21 mouse cellular contexts compared by ENCODE assay signal in genomic region chr19:24218291-24218690, GRCm38 (mm10). TPM values are rescaled to one million over a fixed set of nuclear protein-coding genes. Genes with fewer than 3 reads are reported as not detected.
A peak's percentile ranks its signal among the peaks of the same experiment; 100 is the strongest.
DNase-seq lines count a peak whose midpoint lies in the region; ATAC-seq and TF ChIP-seq lines count a peak whose summit lies in the region.
"Had no signal": no experiment of that assay in that cellular context is flagged by ENCODE, and none has a peak within 500 bp of the region (broad histone marks: within the 10 kb centered on the region; RNA-seq: fewer than 3 reads in every experiment).

No protein-coding gene starts in this region.

- ATAC-seq in intestine, postnatal 0 days = no peak
- no peak for ATAC-seq in intestine, embryonic 15.5 days
- ATAC-seq in lung, embryonic 14.5 days (ENCODE audit: insufficient read depth) = no peak
- ATAC-seq: forebrain, embryonic 15.5 days had no signal

- no peak overlapping the region for H3K4me3 ChIP-seq in intestine, postnatal 0 days (ENCODE audit: low read depth, low read length)
- no peak overlapping the region for H3K4me3 ChIP-seq in intestine, embryonic 15.5 days (replicated peaks)
- no peak overlapping the region for H3K4me3 ChIP-seq in lung, embryonic 14.5 days (ENCODE audit: low read depth, low read length)
- no peak overlapping the region for H3K4me3 ChIP-seq in ES-Bruce4 (ENCODE audit: low read depth, low read length)
- H3K4me3 ChIP-seq in cortical plate, adult 2 months (ENCODE audit: insufficient read depth, low read length) = no peak overlapping the region
- H3K4me3 ChIP-seq: forebrain, embryonic 15.5 days; heart, embryonic 13.5 days; limb, embryonic 10.5 days; midbrain, embryonic 12.5 days; stomach, embryonic 15.5 days had no signal

- no peak for TF ChIP-seq POLR2A in ES-Bruce4 (IDR thresholded peaks at IDR 0.05; ENCODE audit: insufficient read depth, low read length)
- no peak for TF ChIP-seq POLR2A in cortical plate, adult 2 months (IDR thresholded peaks at IDR 0.05; ENCODE audit: extremely low read depth, insufficient read depth, low read length)

- H3K36me3 ChIP-seq in intestine, postnatal 0 days (ENCODE audit: control insufficient read depth, insufficient read depth) = no peaks in the 10 kb centered on the region
- H3K36me3 ChIP-seq in intestine, embryonic 15.5 days = no peaks in the 10 kb centered on the region
- no peaks in the 10 kb centered on the region for H3K36me3 ChIP-seq in lung, embryonic 14.5 days (ENCODE audit: insufficient read depth)
- no peaks in the 10 kb centered on the region for H3K36me3 ChIP-seq in ES-Bruce4 (ENCODE audit: control insufficient read depth, insufficient read depth, low read length, poor library complexity, severe bottlenecking)
- H3K36me3 ChIP-seq: forebrain, embryonic 15.5 days; G1E; heart, embryonic 13.5 days; limb, embryonic 10.5 days; midbrain, embryonic 12.5 days; stomach, embryonic 15.5 days had no signal

- TF ChIP-seq CTCF in intestine, postnatal 0 days (IDR thresholded peaks at IDR 0.05; ENCODE audit: low read depth) = peak; percentile 67
- peak; percentile 57 for TF ChIP-seq CTCF in lung, embryonic 14.5 days (IDR thresholded peaks at IDR 0.05; ENCODE audit: low read depth)
- TF ChIP-seq CTCF in ES-Bruce4 (IDR thresholded peaks at IDR 0.05; ENCODE audit: low read depth, low read length) = peak; percentile 28
- TF ChIP-seq CTCF in cortical plate, adult 2 months (IDR thresholded peaks at IDR 0.05; ENCODE audit: extremely low read depth, insufficient read depth, low read length) = peak; percentile 43

- H3K9ac ChIP-seq in intestine, postnatal 0 days (ENCODE audit: low read depth, low read length) = no peak overlapping the region
- no peak overlapping the region for H3K9ac ChIP-seq in intestine, embryonic 15.5 days
- H3K9ac ChIP-seq in lung, embryonic 14.5 days = no peak overlapping the region
- 0 out of 2 replicates have a peak overlapping the region, but pooled peaks have one; percentile 42 for H3K9ac ChIP-seq in ES-Bruce4 (ENCODE audit: low read depth, poor library complexity, severe bottlenecking)
- H3K9ac ChIP-seq: forebrain, embryonic 15.5 days; heart, embryonic 13.5 days; midbrain, embryonic 12.5 days; stomach, embryonic 15.5 days had no signal

- 36% methylated on average over 2 of the region's 2 CpGs for WGBS in intestine, postnatal 0 days
- WGBS in intestine, embryonic 15.5 days = 44% methylated on average over 2 of the region's 2 CpGs
- 26% methylated on average over 2 of the region's 2 CpGs for WGBS in lung, embryonic 14.5 days

- no peak overlapping the region for H3K4me2 ChIP-seq in intestine, postnatal 0 days (replicated peaks; ENCODE audit: low read depth)
- H3K4me2 ChIP-seq in intestine, embryonic 15.5 days (replicated peaks) = no peak overlapping the region
- no peak overlapping the region for H3K4me2 ChIP-seq in lung, embryonic 14.5 days
- H3K4me2 ChIP-seq: forebrain, embryonic 15.5 days; heart, embryonic 13.5 days; midbrain, embryonic 12.5 days; stomach, embryonic 15.5 days had no signal

- H3K27ac ChIP-seq in intestine, postnatal 0 days (ENCODE audit: low read depth, low read length) = no peak overlapping the region
- H3K27ac ChIP-seq in intestine, embryonic 15.5 days = no peak overlapping the region
- H3K27ac ChIP-seq in lung, embryonic 14.5 days (ENCODE audit: low read depth) = no peak overlapping the region
- H3K27ac ChIP-seq in ES-Bruce4 (ENCODE audit: insufficient read depth, low read length) = peak overlapping the region; percentile 60; the same call in 1 of the 2 replicates
- H3K27ac ChIP-seq in cortical plate, adult 2 months (ENCODE audit: insufficient read depth, low read length) = no peak overlapping the region
- H3K27ac ChIP-seq: forebrain, embryonic 15.5 days; heart, embryonic 13.5 days; limb, embryonic 10.5 days; midbrain, embryonic 12.5 days; stomach, embryonic 15.5 days had no signal

- no peaks in the 10 kb centered on the region for H3K9me3 ChIP-seq in intestine, postnatal 0 days (ENCODE audit: control insufficient read depth)
- no peaks in the 10 kb centered on the region for H3K9me3 ChIP-seq in intestine, embryonic 15.5 days
- H3K9me3 ChIP-seq in lung, embryonic 14.5 days (ENCODE audit: low read depth, low read length) = no peaks in the 10 kb centered on the region
- no peaks in the 10 kb centered on the region for H3K9me3 ChIP-seq in ES-Bruce4 (replicated peaks; ENCODE audit: control insufficient read depth, insufficient read depth, low read length, poor library complexity, severe bottlenecking)
- H3K9me3 ChIP-seq: forebrain, embryonic 15.5 days; G1E; heart, embryonic 13.5 days; limb, embryonic 10.5 days; midbrain, embryonic 12.5 days; stomach, embryonic 15.5 days had no signal

- DNase-seq in lung, embryonic 14.5 days = no peak
- DNase-seq in lung, postnatal 4 days = no peak
- DNase-seq in adrenal gland, adult (ENCODE audit: inconsistent age in 2 of 2, low spot score in 1 of 2) = no peak
- no peak for DNase-seq in c-Kit-positive CD71-positive TER-119-positive erythroid progenitor cells, embryonic 14.5 days (ENCODE audit: low spot score)
- DNase-seq: adrenal gland, postnatal 36 days; cerebellum, adult 11-12 months; gastrocnemius, postnatal 25 days; kidney, adult 18-20 months; layer of hippocampus, adult 9-11 months; right cerebral cortex, postnatal 4 days; thymus, postnatal 25 days had no signal

- no peaks in the 10 kb centered on the region; the same call in 1 of the 2 replicates for H3K4me1 ChIP-seq in intestine, postnatal 0 days (replicated peaks; ENCODE audit: control insufficient read depth, insufficient read depth, low read length)
- peaks cover 9% of the 10 kb centered on the region; the same call in 1 of the 2 replicates for H3K4me1 ChIP-seq in intestine, embryonic 15.5 days (replicated peaks)
- H3K4me1 ChIP-seq in lung, embryonic 14.5 days (ENCODE audit: insufficient read depth) = 0 out of 2 replicates have a peak, but pooled peaks cover 4% of the 10 kb centered on the region
- peaks cover 4% of the 10 kb centered on the region for H3K4me1 ChIP-seq in ES-Bruce4 (ENCODE audit: control insufficient read depth, insufficient read depth, low read length)
- H3K4me1 ChIP-seq in cortical plate, adult 2 months (ENCODE audit: control insufficient read depth, insufficient read depth, low read length) = no peaks in the 10 kb centered on the region
- H3K4me1 ChIP-seq: forebrain, embryonic 15.5 days had no signal

- H3K27me3 ChIP-seq in intestine, postnatal 0 days (replicated peaks; ENCODE audit: control insufficient read depth, insufficient read depth, low read length) = no peaks in the 10 kb centered on the region
- no peaks in the 10 kb centered on the region; the same call in 1 of the 2 replicates for H3K27me3 ChIP-seq in intestine, embryonic 15.5 days (replicated peaks)
- no peaks in the 10 kb centered on the region for H3K27me3 ChIP-seq in lung, embryonic 14.5 days (ENCODE audit: insufficient read depth, low read length)
- H3K27me3 ChIP-seq in ES-Bruce4 (ENCODE audit: control insufficient read depth, insufficient read depth, low read length, poor library complexity, severe bottlenecking) = no peaks in the 10 kb centered on the region
- H3K27me3 ChIP-seq: heart, embryonic 13.5 days; stomach, embryonic 15.5 days had no signal

- no peak for TF ChIP-seq EP300 in ES-Bruce4 (IDR thresholded peaks at IDR 0.05; ENCODE audit: insufficient read depth, low read depth, low read length)

RNA-seq across cellular contexts. Expression of gene Tjp2, which starts 6.5 kb away (rescaled TPM):
- 26.2 and 28.5 TPM in 2 replicates for polyA plus RNA-seq in intestine, postnatal 0 days (2015; fragmentation: Nextera tagmentation; extraction: Ambion mirVana)
- polyA plus RNA-seq in intestine, embryonic 15.5 days (2015; fragmentation: Nextera tagmentation; extraction: Ambion mirVana) = 41.2 and 41.7 TPM in 2 replicates
- polyA plus RNA-seq in lung, embryonic 14.5 days (2014; fragmentation: Nextera tagmentation; extraction: Ambion mirVana) = 38.5 and 40.0 TPM in 2 replicates
- polyA plus RNA-seq in ES-Bruce4 (2011; ENCODE audit: insufficient read depth, insufficient read length, low read depth, missing spikeins) = 114 and 115 TPM in 2 replicates
- polyA plus RNA-seq in cortical plate, adult 2 months (2012; rRNA removed) = 16.2 and 17.1 TPM in 2 replicates
